Mouse (Mus musculus) kidney, adult 2 months (tissue): ENCODE results near the gene Agtpbp1.

Experiments
- CTCF ChIP-seq: fragments of 200-500 bp; conservative IDR thresholded peaks from 2 replicates; pipeline ENCODE4 v1.5.1; 2011; ENCODE audit warnings: low read depth, mild to moderate bottlenecking, control low read depth, low read length, moderate library complexity, mixed read lengths; ENCODE audit not compliant: insufficient read depth, insufficient read length
- POLR2A ChIP-seq: fragments of 200-500 bp; IDR thresholded peaks from one replicate; pipeline ENCODE4 v1.6.1; 2011; ENCODE audit warnings: low read depth, low read length, control low read depth

DNA sequence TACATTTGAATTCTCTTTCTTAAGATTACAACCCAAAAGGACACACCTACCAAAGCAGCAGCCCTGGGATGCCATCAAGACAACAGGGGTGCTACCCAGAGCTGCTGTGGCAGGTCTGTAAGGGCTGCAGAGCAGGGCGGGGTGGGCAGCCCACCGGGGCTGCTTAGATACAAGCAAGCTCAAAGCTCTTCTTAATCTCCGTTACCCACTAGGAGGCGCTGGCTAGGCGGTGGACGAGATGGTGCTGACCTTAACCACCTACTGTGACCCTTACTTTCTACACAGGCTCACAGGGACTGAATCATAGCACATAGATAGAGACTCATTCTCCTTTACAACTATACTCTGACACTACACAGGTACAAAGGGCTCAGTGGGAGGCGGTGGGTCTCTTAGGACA is 70.0 kb downstream of the Agtpbp1 start:
- TF ChIP-seq CTCF = peak; percentile 68
- TF ChIP-seq POLR2A = no peak
